Mouse (Mus musculus): Measurements from ENCODE around the gene Harbi1. TPM values are rescaled to one million over a fixed set of nuclear protein-coding genes. Genes with fewer than 3 reads are reported as not detected.
"Not testable (repeated sequence)": the region's sequence is repeated elsewhere in the genome, so short reads cannot be mapped to it uniquely, and the experiment has no call there.

Gene Harbi1
- total and polyA plus RNA-seq, 2 experiments = 5.0 to 22.8 TPM

- H3K4me1 ChIP-seq (ENCODE audit: control insufficient read depth, insufficient read depth, low read length) = peaks cover 5% of the 10 kb centered on the region; the same call in 1 of the 2 replicates
- no peak overlapping the region for H3K4me3 ChIP-seq (ENCODE audit: insufficient read depth, low read depth, low read length)
- peaks cover 2% of the 10 kb centered on the region for H3K36me3 ChIP-seq (ENCODE audit: control insufficient read depth, insufficient read depth, low read length)
- peak overlapping the region; percentile 39; the same call in 1 of the 2 replicates for H3K9ac ChIP-seq (ENCODE audit: low read depth, low read length)
- peak overlapping the region; percentile 75 for H3K27ac ChIP-seq (replicated peaks; ENCODE audit: insufficient read depth, low read depth, low read length)
- 27% methylated on average over 6 of the region's 6 CpGs for WGBS
- DNase-seq (ENCODE audit: extremely low read depth, low read depth, low spot score) = peak; percentile 91
- H3K27me3 ChIP-seq (ENCODE audit: control insufficient read depth, insufficient read depth, low read length) = no peaks in the 10 kb centered on the region
- no peak for TF ChIP-seq CTCF (IDR thresholded peaks at IDR 0.05; ENCODE audit: low read depth, low read length)
- 0 out of 2 replicates have a peak, but pooled peaks have one; percentile 18 for TF ChIP-seq POLR2A (IDR thresholded peaks at IDR 0.05; ENCODE audit: extremely low read depth, insufficient read depth, low read length)
- no peaks in the 10 kb centered on the region; the same call in 1 of the 2 replicates for H3K79me2 ChIP-seq (ENCODE audit: control insufficient read depth, insufficient read depth, low read length)
These were observed 7.6 kb downstream of the Harbi1 start for GRCm38 (mm10) chr2:91718276-91718675.

- no peak overlapping the region for H3K9ac ChIP-seq (ENCODE audit: low read depth, low read length)
- no peak overlapping the region for H3K27ac ChIP-seq (replicated peaks; ENCODE audit: insufficient read depth, low read depth, low read length)
- DNase-seq (ENCODE audit: extremely low read depth, low read depth, low spot score) = no peak
- H3K4me3 ChIP-seq (ENCODE audit: insufficient read depth, low read depth, low read length) = no peak overlapping the region
- WGBS = 77% methylated on average over 4 of the region's 4 CpGs
- H3K4me1 ChIP-seq (ENCODE audit: control insufficient read depth, insufficient read depth, low read length) = peaks cover 2% of the 10 kb centered on the region; the same call in 1 of the 2 replicates
- TF ChIP-seq CTCF (IDR thresholded peaks at IDR 0.05; ENCODE audit: low read depth, low read length) (no peak), POLR2A (IDR thresholded peaks at IDR 0.05; ENCODE audit: extremely low read depth, insufficient read depth, low read length) (no peak)
- no peaks in the 10 kb centered on the region; the same call in 1 of the 2 replicates for H3K79me2 ChIP-seq (ENCODE audit: control insufficient read depth, insufficient read depth, low read length)
- peaks cover 2% of the 10 kb centered on the region; the same call in 1 of the 2 replicates for H3K36me3 ChIP-seq (ENCODE audit: control insufficient read depth, insufficient read depth, low read length)
- H3K27me3 ChIP-seq (ENCODE audit: control insufficient read depth, insufficient read depth, low read length) = no peaks in the 10 kb centered on the region
These were observed 12.7 kb downstream of the Harbi1 start for GRCm38 (mm10) chr2:91723382-91723781.

- H3K27me3 ChIP-seq (ENCODE audit: control insufficient read depth, insufficient read depth, low read length) = no peaks in the 10 kb centered on the region
- no peak for DNase-seq (ENCODE audit: extremely low read depth, low read depth, low spot score)
- H3K9ac ChIP-seq (ENCODE audit: low read depth, low read length) = no peak overlapping the region
- H3K36me3 ChIP-seq (ENCODE audit: control insufficient read depth, insufficient read depth, low read length) = peaks cover 2% of the 10 kb centered on the region; the same call in 1 of the 2 replicates
- no peaks in the 10 kb centered on the region; the same call in 1 of the 2 replicates for H3K79me2 ChIP-seq (ENCODE audit: control insufficient read depth, insufficient read depth, low read length)
- H3K4me3 ChIP-seq (ENCODE audit: insufficient read depth, low read depth, low read length) = no peak overlapping the region
- H3K27ac ChIP-seq (replicated peaks; ENCODE audit: insufficient read depth, low read depth, low read length) = no peak overlapping the region
- no peaks in the 10 kb centered on the region; the same call in 1 of the 2 replicates for H3K4me1 ChIP-seq (ENCODE audit: control insufficient read depth, insufficient read depth, low read length)
- TF ChIP-seq POLR2A (IDR thresholded peaks at IDR 0.05; ENCODE audit: extremely low read depth, insufficient read depth, low read length) = no peak
- TF ChIP-seq CTCF (IDR thresholded peaks at IDR 0.05; ENCODE audit: low read depth, low read length) = no peak
These were observed 13.3 kb downstream of the Harbi1 start for GRCm38 (mm10) chr2:91723951-91724350.

GRCm38 (mm10) chr2:91724716-91725115 lies 14.1 kb downstream of the Harbi1 start:
- DNase-seq (ENCODE audit: extremely low read depth, low read depth, low spot score) = no peak
- Histone ChIP-seq H3K36me3 (ENCODE audit: control insufficient read depth, insufficient read depth, low read length) (peaks cover 2% of the 10 kb centered on the region; the same call in 1 of the 2 replicates), H3K27me3 (ENCODE audit: control insufficient read depth, insufficient read depth, low read length) (no peaks in the 10 kb centered on the region), H3K79me2 (ENCODE audit: control insufficient read depth, insufficient read depth, low read length) (no peaks in the 10 kb centered on the region), H3K9ac (ENCODE audit: low read depth, low read length) (no peak overlapping the region), H3K4me1 (ENCODE audit: control insufficient read depth, insufficient read depth, low read length) (no peaks in the 10 kb centered on the region), H3K4me3 (ENCODE audit: insufficient read depth, low read depth, low read length) (no peak overlapping the region), H3K27ac (replicated peaks; ENCODE audit: insufficient read depth, low read depth, low read length) (no peak overlapping the region)
- TF ChIP-seq POLR2A (IDR thresholded peaks at IDR 0.05; ENCODE audit: extremely low read depth, insufficient read depth, low read length) = no peak
- TF ChIP-seq CTCF (IDR thresholded peaks at IDR 0.05; ENCODE audit: low read depth, low read length) = no peak
- 73% methylated on average over 2 of the region's 2 CpGs for WGBS

- H3K9ac ChIP-seq (ENCODE audit: low read depth, low read length); DNase-seq (ENCODE audit: extremely low read depth, low read depth, low spot score): not testable (repeated sequence)
These were observed 14.8 kb downstream of the Harbi1 start for GRCm38 (mm10) chr2:91725476-91725875.

GRCm38 (mm10) chr2:91727011-91727410 lies 16.4 kb downstream of the Harbi1 start:
- H3K27me3 ChIP-seq (ENCODE audit: control insufficient read depth, insufficient read depth, low read length) = no peaks in the 10 kb centered on the region
- peaks cover 7% of the 10 kb centered on the region; the same call in 1 of the 2 replicates for H3K79me2 ChIP-seq (ENCODE audit: control insufficient read depth, insufficient read depth, low read length)
- DNase-seq (ENCODE audit: extremely low read depth, low read depth, low spot score) = no peak
- TF ChIP-seq CTCF (IDR thresholded peaks at IDR 0.05; ENCODE audit: low read depth, low read length) (no peak), POLR2A (IDR thresholded peaks at IDR 0.05; ENCODE audit: extremely low read depth, insufficient read depth, low read length) (no peak)
- H3K36me3 ChIP-seq (ENCODE audit: control insufficient read depth, insufficient read depth, low read length) = no peaks in the 10 kb centered on the region
- WGBS = 91% methylated on average over 3 of the region's 3 CpGs
- peaks cover 1% of the 10 kb centered on the region; the same call in 1 of the 2 replicates for H3K4me1 ChIP-seq (ENCODE audit: control insufficient read depth, insufficient read depth, low read length)
- no peak overlapping the region for H3K9ac ChIP-seq (ENCODE audit: low read depth, low read length)
- no peak overlapping the region for H3K4me3 ChIP-seq (ENCODE audit: insufficient read depth, low read depth, low read length)
- H3K27ac ChIP-seq (replicated peaks; ENCODE audit: insufficient read depth, low read depth, low read length) = no peak overlapping the region

More at GRCm38 (mm10) chr2:91725476-91725875, 14.8 kb downstream of the Harbi1 start:
- not testable (repeated sequence) for H3K36me3 ChIP-seq (ENCODE audit: control insufficient read depth, insufficient read depth, low read length); H3K4me3 ChIP-seq (ENCODE audit: insufficient read depth, low read depth, low read length); H3K27ac ChIP-seq (replicated peaks; ENCODE audit: insufficient read depth, low read depth, low read length); H3K4me1 ChIP-seq (ENCODE audit: control insufficient read depth, insufficient read depth, low read length); H3K27me3 ChIP-seq (ENCODE audit: control insufficient read depth, insufficient read depth, low read length); H3K79me2 ChIP-seq (ENCODE audit: control insufficient read depth, insufficient read depth, low read length)
- 57% methylated on average over 4 of the region's 4 CpGs for WGBS

Data from liver, adult 2 months (tissue).